Mouse (Mus musculus) E14TG2a.4 (cell line): ENCODE measurements around the gene Ubap1.

Experiments used
- H3K27me3 ChIP-seq: 2 replicates; pipeline ENCODE4 v1.6.1; 2014; ENCODE audit warnings: low read length, control low read depth; ENCODE audit not compliant: insufficient read depth
- H3K36me3 ChIP-seq: 2 replicates; pipeline ENCODE4 v1.6.1; 2014; ENCODE audit warnings: low read length, control low read depth; ENCODE audit not compliant: insufficient read depth
- H3K4me1 ChIP-seq: replicated peaks from 2 replicates; pipeline ENCODE4 v1.6.1; 2014; ENCODE audit warnings: low read depth, low read length, control low read depth
- H3K4me3 ChIP-seq: replicated peaks from 2 replicates; pipeline ENCODE4 v1.5.1; 2014; ENCODE audit warnings: mild to moderate bottlenecking, low read length
- H3K9me3 ChIP-seq: 2 replicates; pipeline ENCODE4 v1.6.1; 2014; ENCODE audit warnings: low read length, control low read depth
- CTCF ChIP-seq: conservative IDR thresholded peaks from 2 replicates; pipeline ENCODE4 v1.5.1; 2014; ENCODE audit warnings: low read length
- NANOG ChIP-seq: IDR thresholded peaks from 2 replicates; pipeline ENCODE4 v1.6.1; 2014; ENCODE audit warnings: borderline replicate concordance, low read length, mixed read lengths
- POU5F1 ChIP-seq: IDR thresholded peaks from 2 replicates; pipeline ENCODE4 v1.6.1; 2014; ENCODE audit warnings: low read length, borderline replicate concordance

Gene Ubap1

GRCm38 (mm10) chr4:41348584-41349198 lies at the start of gene Ubap1:
Gene Ubap1 (plus strand): TSS chr4:41348996.
- no peak for TF ChIP-seq POU5F1
- no peak for TF ChIP-seq CTCF
- no peak for TF ChIP-seq NANOG
- Histone ChIP-seq H3K4me1 (peaks cover 38% of the 10 kb centered on the region), H3K36me3 (0 out of 2 replicates have a peak, but pooled peaks cover 4% of the 10 kb centered on the region), H3K27me3 (no peaks in the 10 kb centered on the region), H3K9me3 (no peaks in the 10 kb centered on the region), H3K4me3 (peak within 1 kb of the TSS; percentile 87)

GRCm38 (mm10) chr4:41303671-41304070 lies 45.1 kb upstream of the Ubap1 start:
- H3K27me3 ChIP-seq = no peaks in the 10 kb centered on the region
- H3K9me3 ChIP-seq = no peaks in the 10 kb centered on the region
- peaks cover 71% of the 10 kb centered on the region for H3K4me1 ChIP-seq
- H3K4me3 ChIP-seq = no peak overlapping the region
- TF ChIP-seq POU5F1 (no peak), NANOG (no peak), CTCF (no peak)
- H3K36me3 ChIP-seq = peaks cover 93% of the 10 kb centered on the region

GRCm38 (mm10) chr4:41304302-41304701 lies 44.5 kb upstream of the Ubap1 start:
- Histone ChIP-seq H3K4me1 (peaks cover 76% of the 10 kb centered on the region), H3K27me3 (no peaks in the 10 kb centered on the region), H3K36me3 (peaks cover 93% of the 10 kb centered on the region), H3K9me3 (no peaks in the 10 kb centered on the region), H3K4me3 (no peak overlapping the region)
- TF ChIP-seq NANOG (no peak), POU5F1 (no peak), CTCF (no peak)

- peaks cover 87% of the 10 kb centered on the region for H3K4me1 ChIP-seq
- no peaks in the 10 kb centered on the region for H3K27me3 ChIP-seq
- TF ChIP-seq POU5F1 (no peak), CTCF (no peak), NANOG (no peak)
Observed at GRCm38 (mm10) chr4:41307406-41307805, 41.4 kb upstream of the Ubap1 start.

GRCm38 (mm10) chr4:41310567-41311563 lies 37.9 kb upstream of the Ubap1 start:
- no peaks in the 10 kb centered on the region for H3K27me3 ChIP-seq
- peaks cover 71% of the 10 kb centered on the region for H3K36me3 ChIP-seq
- TF ChIP-seq CTCF (no peak), POU5F1 (no peak), NANOG (no peak)
- H3K9me3 ChIP-seq = no peaks in the 10 kb centered on the region
- peaks cover 78% of the 10 kb centered on the region for H3K4me1 ChIP-seq
- H3K4me3 ChIP-seq = no peak overlapping the region

More at GRCm38 (mm10) chr4:41307406-41307805, 41.4 kb upstream of the Ubap1 start:
- Histone ChIP-seq H3K36me3 (peaks cover 92% of the 10 kb centered on the region), H3K9me3 (no peaks in the 10 kb centered on the region), H3K4me3 (peak overlapping the region; percentile 21)

GRCm38 (mm10) chr4:41313722-41314121 lies 35.1 kb upstream of the Ubap1 start:
- Histone ChIP-seq H3K9me3 (no peaks in the 10 kb centered on the region), H3K4me3 (peak overlapping the region; percentile 100), H3K27me3 (no peaks in the 10 kb centered on the region), H3K36me3 (peaks cover 50% of the 10 kb centered on the region), H3K4me1 (peaks cover 59% of the 10 kb centered on the region)
- TF ChIP-seq POU5F1 (no peak), CTCF (no peak), NANOG (no peak)

GRCm38 (mm10) chr4:41314141-41315129 lies 34.4 kb upstream of the Ubap1 start, which contains the start of gene Dcaf12:
Gene Dcaf12 (minus strand): TSS chr4:41314889.
- Histone ChIP-seq H3K4me1 (peaks cover 54% of the 10 kb centered on the region), H3K36me3 (peaks cover 42% of the 10 kb centered on the region), H3K4me3 (peak within 1 kb of the TSS; percentile 100), H3K9me3 (no peaks in the 10 kb centered on the region), H3K27me3 (no peaks in the 10 kb centered on the region)
- TF ChIP-seq NANOG (no peak), POU5F1 (no peak), CTCF (no peak)
